Mouse (Mus musculus) spleen, adult 2 months (tissue): ENCODE data around the gene Optn. TPM values are rescaled to one million over a fixed set of nuclear protein-coding genes. Genes with fewer than 3 reads are reported as not detected.

ENCODE experiments used
- DNase-seq, 2 experiments: peaks; one replicate each; pipeline versions ENCODE4 v3.0.0 to v3.0.0-alpha.2; 2012 to 2021; ENCODE audit warnings: low spot score in 2 of 2, low read depth in 1 of 2
- H3K27ac ChIP-seq: fragments of 200-500 bp; 2 replicates; pipeline ENCODE4 v1.5.1; 2012; ENCODE audit warnings: low read length, inconsistent platforms; ENCODE audit not compliant: insufficient read depth
- H3K27me3 ChIP-seq: fragments of 200-500 bp; 2 replicates; pipeline ENCODE4 v1.6.1; 2012; ENCODE audit warnings: mild to moderate bottlenecking, moderate library complexity, low read length, inconsistent platforms; ENCODE audit not compliant: control insufficient read depth, insufficient read depth
- H3K36me3 ChIP-seq: fragments of 200-500 bp; 2 replicates; pipeline ENCODE4 v1.6.1; 2012; ENCODE audit warnings: mild to moderate bottlenecking, low read length, inconsistent platforms; ENCODE audit not compliant: control insufficient read depth, insufficient read depth
- H3K4me1 ChIP-seq: fragments of 200-500 bp; 2 replicates; pipeline ENCODE4 v1.6.1; 2011; ENCODE audit warnings: inconsistent platforms; ENCODE audit not compliant: control insufficient read depth, insufficient read depth, insufficient read length
- H3K4me3 ChIP-seq: fragments of 200-500 bp; 2 replicates; pipeline ENCODE4 v1.5.1; 2011; ENCODE audit warnings: mild to moderate bottlenecking, inconsistent platforms; ENCODE audit not compliant: insufficient read depth, insufficient read length; ENCODE audit errors: extremely low read depth
- CTCF ChIP-seq: fragments of 200-500 bp; IDR thresholded peaks from 2 replicates; pipeline ENCODE4 v1.5.1; 2011; ENCODE audit warnings: mild to moderate bottlenecking, inconsistent platforms; ENCODE audit not compliant: insufficient read depth, insufficient read length, insufficient replicate concordance; ENCODE audit errors: extremely low read depth
- POLR2A ChIP-seq: fragments of 200-500 bp; IDR thresholded peaks from 2 replicates; pipeline ENCODE4 v1.6.1; 2011; ENCODE audit warnings: low read depth, low read length, inconsistent platforms
- WGBS: fragments of 180-500 bp; shearing (Covaris S2); methylation state at CpG from one replicate; pipeline ENCODE4 v1.1.7; 2018; 5-methylcytosine and 5-hydroxymethylcytosine counted together
- polyA plus RNA-seq: library from polyadenylated mRNA; depleted of rRNA; stranded (reverse); fragments of >200 nt; gene quantifications from 2 replicates; pipeline ENCODE4 v1.2.3, GENCODE M21; 2012

Gene Optn
- polyA plus RNA-seq, 1 experiment = 2.7 TPM

- no peaks in the 10 kb centered on the region for H3K36me3 ChIP-seq
- TF ChIP-seq CTCF (no peak), POLR2A (no peak)
- H3K27me3 ChIP-seq = no peaks in the 10 kb centered on the region
- DNase-seq = no peak
- 94% methylated on average over 3 of the region's 3 CpGs for WGBS
- no peak overlapping the region for H3K4me3 ChIP-seq
- H3K27ac ChIP-seq = no peak overlapping the region
- peaks cover 4% of the 10 kb centered on the region; the same call in 1 of the 2 replicates for H3K4me1 ChIP-seq
Measured at GRCm38 (mm10) chr2:5037390-5037789, 26.5 kb downstream of the Optn start.

GRCm38 (mm10) chr2:5036411-5037076 lies 27.3 kb downstream of the Optn start:
- H3K4me1 ChIP-seq = peaks cover 4% of the 10 kb centered on the region; the same call in 1 of the 2 replicates
- no peak for TF ChIP-seq CTCF
- no peak for TF ChIP-seq POLR2A
- H3K27me3 ChIP-seq = no peaks in the 10 kb centered on the region
- H3K27ac ChIP-seq = 0 out of 2 replicates have a peak overlapping the region, but pooled peaks have one; percentile 17
- H3K4me3 ChIP-seq = no peak overlapping the region
- DNase-seq = no peak
- H3K36me3 ChIP-seq = no peaks in the 10 kb centered on the region
- 61% methylated on average over 10 of the region's 10 CpGs for WGBS

GRCm38 (mm10) chr2:5035241-5035640 lies 28.6 kb downstream of the Optn start:
- no peak overlapping the region for H3K4me3 ChIP-seq
- TF ChIP-seq POLR2A = no peak
- TF ChIP-seq CTCF = no peak
- peaks cover 2% of the 10 kb centered on the region; the same call in 1 of the 2 replicates for H3K4me1 ChIP-seq
- no peak overlapping the region for H3K27ac ChIP-seq
- no peaks in the 10 kb centered on the region for H3K36me3 ChIP-seq
- H3K27me3 ChIP-seq = no peaks in the 10 kb centered on the region
- WGBS = 93% methylated on average over 9 of the region's 9 CpGs
- no peak for DNase-seq

- Histone ChIP-seq H3K4me3 (no peak overlapping the region), H3K36me3 (no peaks in the 10 kb centered on the region), H3K27ac (no peak overlapping the region), H3K27me3 (no peaks in the 10 kb centered on the region), H3K4me1 (peaks cover 2% of the 10 kb centered on the region; the same call in 1 of the 2 replicates)
- 79% methylated on average over 8 of the region's 8 CpGs for WGBS
- TF ChIP-seq POLR2A (no peak), CTCF (no peak)
- DNase-seq = no peak
Measured at GRCm38 (mm10) chr2:5034801-5035200, 29.1 kb downstream of the Optn start.

- no peaks in the 10 kb centered on the region for H3K36me3 ChIP-seq
- no peak for DNase-seq
- TF ChIP-seq POLR2A = no peak
- no peak for TF ChIP-seq CTCF
- 63% methylated on average over 15 of the region's 15 CpGs for WGBS
- peaks cover 2% of the 10 kb centered on the region; the same call in 1 of the 2 replicates for H3K4me1 ChIP-seq
- no peak overlapping the region for H3K4me3 ChIP-seq
- no peak overlapping the region for H3K27ac ChIP-seq
- no peaks in the 10 kb centered on the region for H3K27me3 ChIP-seq
Measured at GRCm38 (mm10) chr2:5033546-5034420, 30.1 kb downstream of the Optn start.

GRCm38 (mm10) chr2:5032665-5033064 lies 31.2 kb downstream of the Optn start:
- H3K36me3 ChIP-seq = peaks cover 2% of the 10 kb centered on the region; the same call in 1 of the 2 replicates

More at GRCm38 (mm10) chr2:5032665-5033064, 31.2 kb downstream of the Optn start:
- H3K4me1 ChIP-seq = peaks cover 2% of the 10 kb centered on the region; the same call in 1 of the 2 replicates
- H3K27me3 ChIP-seq = no peaks in the 10 kb centered on the region
- no peak for DNase-seq
- TF ChIP-seq CTCF (no peak), POLR2A (no peak)
- 90% methylated on average over 5 of the region's 5 CpGs for WGBS
- no peak overlapping the region for H3K27ac ChIP-seq
- H3K4me3 ChIP-seq = no peak overlapping the region
